Mouse (Mus musculus) myocyte (in vitro differentiated cells): ENCODE results near the gene Rnf215. TPM values are rescaled to one million over a fixed set of nuclear protein-coding genes. Genes with fewer than 3 reads are reported as not detected.

Experiments used
- H3K27me3 ChIP-seq: one replicate; pipeline ENCODE4 v1.6.1; 2011; ENCODE audit not compliant: control insufficient read depth, insufficient read depth, insufficient read length
- H3K36me3 ChIP-seq: one replicate; pipeline ENCODE4 v1.6.1; 2011; ENCODE audit not compliant: control insufficient read depth, insufficient read depth
- H3K4me2 ChIP-seq: one replicate; pipeline ENCODE4 v1.6.1; 2011; ENCODE audit warnings: low read depth, control low read depth
- H3K4me3 ChIP-seq: one replicate; pipeline ENCODE4 v1.5.1; 2011; ENCODE audit warnings: mild to moderate bottlenecking, control low read depth, moderate library complexity
- H3K79me2 ChIP-seq: one replicate; pipeline ENCODE4 v1.6.1; 2011; ENCODE audit not compliant: control insufficient read depth, insufficient read depth
- H3ac ChIP-seq: one replicate; pipeline ENCODE4 v1.6.1; 2011; ENCODE audit not compliant: control insufficient read depth, insufficient read length
- CEBPB ChIP-seq: IDR thresholded peaks from 2 replicates; pipeline ENCODE4 v1.6.1; 2011; ENCODE audit warnings: mild to moderate bottlenecking, moderate library complexity; ENCODE audit not compliant: poor library complexity, insufficient read depth, severe bottlenecking
- E2F4 ChIP-seq: IDR thresholded peaks from one replicate; pipeline ENCODE4 v1.6.1; 2011; ENCODE audit warnings: mild to moderate bottlenecking, control low read depth, moderate library complexity; ENCODE audit not compliant: insufficient read depth
- MAX ChIP-seq: IDR thresholded peaks from one replicate; pipeline ENCODE4 v1.6.1; 2011; ENCODE audit warnings: low read depth, mild to moderate bottlenecking, control low read depth
- MYOD1 ChIP-seq, 3 experiments: IDR thresholded peaks; one replicate each; pipeline ENCODE4 v1.6.1; 2011; ENCODE audit warnings: control low read depth in 2 of 3, low read depth in 2 of 3, mild to moderate bottlenecking in 2 of 3, moderate library complexity in 1 of 3; ENCODE audit not compliant: insufficient read length in 2 of 3, control insufficient read depth in 1 of 3
- MYOG ChIP-seq, 3 experiments: IDR thresholded peaks; one replicate each; pipeline ENCODE4 v1.6.1; 2011; ENCODE audit warnings: control low read depth in 2 of 3, low read depth in 2 of 3, mild to moderate bottlenecking in 2 of 3; ENCODE audit not compliant: insufficient read length in 2 of 3, control insufficient read depth in 1 of 3, insufficient read depth in 1 of 3
- POLR2A ChIP-seq: IDR thresholded peaks from one replicate; pipeline ENCODE4 v1.6.1; 2011; ENCODE audit warnings: low read depth, mild to moderate bottlenecking, control low read depth, moderate library complexity; ENCODE audit not compliant: insufficient read length
- POLR2AphosphoS2 ChIP-seq: IDR thresholded peaks from one replicate; pipeline ENCODE4 v1.6.1; 2011; ENCODE audit warnings: low read depth, control low read depth; ENCODE audit not compliant: insufficient read length
- REST ChIP-seq: IDR thresholded peaks from one replicate; pipeline ENCODE4 v1.6.1; 2011; ENCODE audit warnings: mild to moderate bottlenecking, control low read depth, moderate library complexity; ENCODE audit not compliant: insufficient read depth, insufficient read length
- SRF ChIP-seq: IDR thresholded peaks from one replicate; pipeline ENCODE4 v1.6.1; 2011; ENCODE audit warnings: low read depth; ENCODE audit not compliant: control insufficient read depth, insufficient read length
- TCF12 ChIP-seq: IDR thresholded peaks from one replicate; pipeline ENCODE4 v1.6.1; 2011; ENCODE audit warnings: mild to moderate bottlenecking, control low read depth; ENCODE audit not compliant: poor library complexity, insufficient read depth, severe bottlenecking
- TCF3 ChIP-seq: IDR thresholded peaks from one replicate; pipeline ENCODE4 v1.6.1; 2011; ENCODE audit warnings: low read depth, control low read depth; ENCODE audit not compliant: insufficient read length
- USF1 ChIP-seq: IDR thresholded peaks from one replicate; pipeline ENCODE4 v1.6.1; 2011; ENCODE audit warnings: low read depth, mild to moderate bottlenecking, control low read depth, moderate library complexity
- polyA plus RNA-seq: library from polyadenylated mRNA; unstranded; fragments of >200 nt; fragmentation: generic; extraction: Trizol; gene quantifications from one replicate; pipeline ENCODE4 v1.2.1, GENCODE M21; 2012; ENCODE audit warnings: missing spikeins

Rnf215 gene
- polyA plus RNA-seq, 1 experiment = 18.1 TPM

DNA sequence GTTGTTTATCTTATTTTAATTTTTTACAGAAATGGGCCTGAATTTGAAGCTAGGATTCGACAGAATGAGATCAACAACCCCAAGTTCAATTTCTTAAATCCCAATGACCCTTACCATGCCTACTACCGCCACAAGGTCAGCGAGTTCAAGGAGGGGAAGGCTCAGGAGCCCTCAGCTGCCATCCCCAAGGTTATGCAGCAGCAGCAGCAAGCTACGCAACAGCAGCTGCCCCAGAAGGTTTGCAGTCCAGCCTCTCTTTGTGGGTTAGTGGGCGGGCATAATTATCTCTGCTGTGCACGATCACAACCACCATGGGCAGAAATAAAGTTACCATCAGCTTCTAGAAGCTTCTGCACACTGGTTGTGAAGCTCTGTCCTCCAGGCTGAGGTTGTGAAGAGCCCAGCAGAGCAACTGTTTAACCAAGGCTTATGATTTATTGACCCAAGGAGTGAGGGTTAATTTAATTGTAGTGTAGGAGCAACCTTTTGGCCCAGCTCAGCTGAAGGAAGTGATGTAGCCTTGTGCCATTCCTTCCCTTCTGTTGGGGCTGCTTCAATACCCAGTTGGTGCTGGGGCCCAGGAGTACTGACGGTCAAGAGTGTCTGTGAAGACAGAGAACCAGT is 31.6 kb downstream of the Rnf215 start:
- no peaks in the 10 kb centered on the region for H3K27me3 ChIP-seq
- no peak overlapping the region for H3K4me3 ChIP-seq
- TF ChIP-seq TCF12 = no peak
- no peak for TF ChIP-seq E2F4
- peak in 2 of 3 experiments; percentile 34 to 79 for TF ChIP-seq MYOG (IDR thresholded peaks at IDR 0.05; ENCODE audit: control insufficient read depth in 1 of 3, insufficient read depth in 1 of 3, insufficient read length in 2 of 3, low read depth in 2 of 3)
- TF ChIP-seq MAX = no peak
- peak in 1 of 3 experiments; percentile 57 for TF ChIP-seq MYOD1 (IDR thresholded peaks at IDR 0.05; ENCODE audit: control insufficient read depth in 1 of 3, insufficient read length in 2 of 3, low read depth in 2 of 3)
- TF ChIP-seq CEBPB = no peak
- no peak for TF ChIP-seq USF1
- TF ChIP-seq POLR2A = no peak
- no peak for TF ChIP-seq REST
- TF ChIP-seq POLR2AphosphoS2 = no peak
- peaks cover 50% of the 10 kb centered on the region for H3K79me2 ChIP-seq
- H3ac ChIP-seq = no peak overlapping the region
- H3K4me2 ChIP-seq = no peak overlapping the region
- H3K36me3 ChIP-seq = peaks cover 65% of the 10 kb centered on the region

DNA sequence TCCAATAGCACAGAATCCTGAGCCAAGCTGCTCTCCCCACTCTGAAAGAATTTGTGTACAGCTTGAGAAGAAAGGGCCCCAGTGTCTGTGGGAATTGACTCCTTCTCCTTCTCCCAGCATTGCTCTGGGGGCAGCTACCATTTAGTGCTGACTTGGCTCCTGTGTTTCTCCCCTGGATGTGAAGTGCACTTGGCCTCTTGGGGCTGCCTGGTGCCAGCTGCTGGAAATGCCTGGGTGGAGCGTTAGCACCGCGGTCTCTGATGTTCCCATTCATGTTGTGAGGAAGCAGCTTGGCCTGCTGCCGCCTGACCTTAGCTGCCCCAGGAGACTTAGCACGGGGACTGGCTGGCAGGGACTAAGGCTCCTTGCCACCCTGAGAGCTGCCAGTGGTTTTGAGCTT is 39.6 kb downstream of the Rnf215 start:
- Histone ChIP-seq H3K79me2 (no peaks in the 10 kb centered on the region), H3K4me2 (no peak overlapping the region), H3K27me3 (no peaks in the 10 kb centered on the region), H3ac (no peak overlapping the region), H3K4me3 (no peak overlapping the region), H3K36me3 (peaks cover 90% of the 10 kb centered on the region)
- TF ChIP-seq MYOG (IDR thresholded peaks at IDR 0.05; ENCODE audit: control insufficient read depth in 1 of 3, insufficient read depth in 1 of 3, insufficient read length in 2 of 3, low read depth in 2 of 3) (peak in 2 of 3 experiments; percentile 9 to 42), USF1 (no peak), E2F4 (no peak)

DNA sequence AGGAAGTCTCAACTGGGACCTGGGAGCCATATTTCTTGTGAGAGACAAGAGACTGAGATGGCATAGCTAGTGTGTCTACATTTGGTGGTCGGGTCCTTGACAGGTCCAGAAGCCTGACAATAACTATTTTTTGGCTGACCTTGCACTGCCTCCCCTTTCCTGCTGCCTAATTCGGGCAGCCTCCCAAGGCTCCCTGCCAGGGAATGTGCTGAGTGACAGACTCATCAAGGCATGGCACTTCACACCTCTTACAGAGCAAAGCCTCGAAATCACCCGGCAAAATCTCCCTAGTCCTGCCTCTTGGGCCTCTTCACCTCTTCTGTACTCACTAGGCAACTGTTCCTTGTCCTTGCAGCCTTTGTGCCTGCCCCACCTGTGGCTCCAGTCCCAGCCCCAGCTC is 42.7 kb downstream of the Rnf215 start:
- H3K79me2 ChIP-seq = no peaks in the 10 kb centered on the region
- H3K4me2 ChIP-seq = no peak overlapping the region
- no peaks in the 10 kb centered on the region for H3K27me3 ChIP-seq
- no peak overlapping the region for H3ac ChIP-seq
- peaks cover 85% of the 10 kb centered on the region for H3K36me3 ChIP-seq
- TF ChIP-seq TCF12 (no peak), TCF3 (no peak)
- H3K4me3 ChIP-seq = no peak overlapping the region

DNA sequence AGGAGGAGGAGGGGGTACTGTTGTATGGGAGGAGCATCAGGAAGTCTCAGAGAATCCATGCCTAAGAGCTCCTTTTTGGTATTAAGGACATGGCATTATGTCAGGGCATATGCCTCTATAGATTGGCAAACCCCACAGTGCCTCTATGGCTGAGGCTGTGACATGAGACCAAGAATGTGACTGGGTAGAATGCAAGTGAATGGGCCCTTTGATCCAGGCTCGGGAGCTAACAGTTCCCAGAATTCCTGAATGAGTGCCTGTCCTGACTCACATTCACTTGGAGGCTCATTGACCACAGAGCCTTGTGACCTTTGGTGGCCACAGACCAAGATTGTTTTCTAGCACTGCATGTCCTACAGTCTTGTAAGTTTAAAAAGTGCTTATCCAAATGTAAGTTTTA is 47.1 kb downstream of the Rnf215 start:
- no peak overlapping the region for H3ac ChIP-seq
- TF ChIP-seq MYOD1 (IDR thresholded peaks at IDR 0.05; ENCODE audit: control insufficient read depth in 1 of 3, insufficient read length in 2 of 3, low read depth in 2 of 3) (no peak), REST (no peak), MYOG (IDR thresholded peaks at IDR 0.05; ENCODE audit: control insufficient read depth in 1 of 3, insufficient read depth in 1 of 3, insufficient read length in 2 of 3, low read depth in 2 of 3) (no peak), MAX (no peak), TCF3 (no peak), USF1 (no peak), TCF12 (no peak), SRF (no peak), CEBPB (no peak), E2F4 (no peak), POLR2A (no peak), POLR2AphosphoS2 (no peak)
- H3K79me2 ChIP-seq = no peaks in the 10 kb centered on the region
- H3K4me3 ChIP-seq = no peak overlapping the region
- peak overlapping the region; percentile 3 for H3K4me2 ChIP-seq
- H3K36me3 ChIP-seq = peaks cover 52% of the 10 kb centered on the region
- no peaks in the 10 kb centered on the region for H3K27me3 ChIP-seq

DNA sequence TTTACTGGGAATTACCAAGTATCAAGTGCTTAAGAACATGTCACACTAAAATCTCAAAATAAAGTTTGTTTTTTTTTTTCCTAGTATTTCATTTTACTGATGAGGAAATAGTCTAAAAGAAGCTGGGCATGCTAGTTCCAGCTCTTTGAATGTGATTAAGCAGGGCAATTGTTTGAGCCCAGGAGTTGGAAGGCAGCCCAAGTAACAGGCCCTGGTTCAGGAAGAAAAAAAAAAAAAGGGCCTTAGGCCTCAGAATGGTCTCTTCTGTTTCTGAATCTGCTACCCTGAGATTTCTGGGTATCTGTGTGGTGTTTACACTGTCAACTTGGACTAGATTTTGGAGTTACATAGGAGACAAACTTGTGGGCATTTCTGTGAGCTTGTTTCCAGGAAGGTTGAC is 48.5 kb downstream of the Rnf215 start:
- Histone ChIP-seq H3K79me2 (no peaks in the 10 kb centered on the region), H3ac (no peak overlapping the region), H3K4me3 (no peak overlapping the region), H3K4me2 (no peak overlapping the region), H3K36me3 (peaks cover 39% of the 10 kb centered on the region), H3K27me3 (no peaks in the 10 kb centered on the region)
- TF ChIP-seq POLR2A (no peak), TCF3 (no peak), E2F4 (no peak), CEBPB (no peak), SRF (no peak), MYOD1 (IDR thresholded peaks at IDR 0.05; ENCODE audit: control insufficient read depth in 1 of 3, insufficient read length in 2 of 3, low read depth in 2 of 3) (no peak), REST (no peak), TCF12 (no peak), POLR2AphosphoS2 (no peak), MAX (no peak), MYOG (IDR thresholded peaks at IDR 0.05; ENCODE audit: control insufficient read depth in 1 of 3, insufficient read depth in 1 of 3, insufficient read length in 2 of 3, low read depth in 2 of 3) (no peak), USF1 (no peak)
